Mouse (Mus musculus) T-helper 1 cell (primary cell): Measurements from ENCODE around the gene Tm4sf19.
"Not testable (repeated sequence)": the region's sequence is repeated elsewhere in the genome, so short reads cannot be mapped to it uniquely, and the experiment has no call there.

Source experiments
- in situ Hi-C: fragments of 300-600 bp; cut with MboI, MseI; formaldehyde crosslinking; loops from one replicate; pipeline ENCODE4 v1.15.1; 2025; ENCODE audit warnings: high pct_unique_total_duplicates

The Tm4sf19 gene

DNA sequence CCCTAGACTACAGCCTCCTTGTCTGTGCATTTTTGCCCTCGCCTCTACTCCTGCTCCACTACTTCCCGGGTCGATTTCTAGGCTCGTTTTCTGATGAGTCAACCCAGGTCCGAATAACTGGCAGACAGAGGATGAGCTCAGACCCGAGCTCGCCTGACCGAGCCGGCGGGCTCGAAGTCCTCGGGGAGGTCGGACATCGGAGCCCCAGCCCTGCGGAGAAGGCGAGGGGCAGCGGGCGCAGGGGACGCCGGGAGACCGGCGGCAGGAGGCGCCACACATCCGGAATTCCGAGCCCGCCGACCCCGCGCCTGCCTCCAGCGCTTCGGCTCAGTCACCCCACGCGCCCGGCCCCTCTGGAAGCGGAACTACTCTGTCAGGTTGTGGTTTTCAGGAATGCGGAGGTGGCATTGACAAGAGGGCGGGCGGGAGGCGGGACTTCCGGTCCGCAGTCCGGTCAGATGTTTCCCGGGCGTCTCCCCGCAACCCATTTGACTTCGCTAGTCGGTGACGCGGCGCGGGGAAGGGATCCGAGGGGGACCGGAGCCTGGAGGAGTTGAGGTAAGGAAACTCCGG lies 30.3 kb downstream of the Tm4sf19 start, which contains the start of gene Pcyt1a:
Gene Pcyt1a, plus strand, starts transcription at position 448 of the 573 bp plus-strand sequence.
- in situ Hi-C loops: no loop called here

DNA sequence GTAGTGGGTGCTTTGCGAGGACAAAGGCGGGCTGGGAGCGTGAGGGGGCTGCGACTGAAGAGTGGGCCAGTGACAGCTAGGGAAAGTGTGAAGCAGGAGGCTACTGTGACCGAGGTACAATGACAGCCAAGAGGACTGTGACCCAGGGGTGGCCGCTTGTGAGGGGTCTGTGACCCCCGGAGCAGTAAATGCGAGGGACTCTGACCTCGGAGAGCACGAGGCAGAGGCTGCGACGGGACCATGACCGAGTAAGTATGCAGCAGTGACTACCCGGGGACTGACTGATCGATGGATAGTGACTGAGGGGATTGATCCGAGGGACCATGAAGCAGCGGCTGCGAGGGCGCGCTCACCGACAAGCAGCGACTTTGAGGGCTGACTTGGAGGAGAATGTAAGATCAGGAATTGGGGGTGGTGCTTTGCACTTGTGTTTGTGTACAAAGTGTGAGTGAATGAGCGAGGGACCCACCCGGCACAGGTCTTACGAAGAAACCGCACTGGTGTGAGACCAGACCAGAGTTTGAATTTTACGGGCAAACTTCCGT lies 30.8 kb downstream of the Tm4sf19 start:
- in situ Hi-C loops: no loop called here

- in situ Hi-C loops: no loop called here
Measured at GRCm38 (mm10) chr16:32431926-32432325, 31.6 kb downstream of the Tm4sf19 start.

DNA sequence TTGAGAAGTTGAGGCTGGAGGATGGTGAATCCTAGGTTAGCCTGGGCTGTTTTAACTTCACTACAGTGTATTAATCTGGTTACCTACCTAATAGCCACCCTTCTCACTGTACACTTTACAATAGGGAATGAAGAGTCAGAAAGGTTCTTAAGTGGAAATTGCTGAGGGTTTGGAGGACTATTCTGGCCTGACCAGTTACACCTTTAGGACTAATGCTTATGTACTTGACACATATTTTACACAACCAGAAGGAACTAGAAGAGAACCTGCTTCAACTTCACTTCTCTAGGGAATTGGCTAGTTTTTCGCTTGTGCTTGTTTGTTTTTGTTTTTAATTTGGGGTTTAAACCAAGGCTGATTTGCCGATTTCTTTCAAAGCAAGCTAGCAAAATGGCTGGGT lies 32.8 kb downstream of the Tm4sf19 start:
- in situ Hi-C loops: no loop called here

GRCm38 (mm10) chr16:32434066-32434465 lies 33.8 kb downstream of the Tm4sf19 start:
- in situ Hi-C loops: no loop called here

GRCm38 (mm10) chr16:32434691-32435090 lies 34.4 kb downstream of the Tm4sf19 start:
- in situ Hi-C loops: no loop called here

GRCm38 (mm10) chr16:32436657-32437056 lies 36.4 kb downstream of the Tm4sf19 start:
- in situ Hi-C loops: no loop called here

DNA sequence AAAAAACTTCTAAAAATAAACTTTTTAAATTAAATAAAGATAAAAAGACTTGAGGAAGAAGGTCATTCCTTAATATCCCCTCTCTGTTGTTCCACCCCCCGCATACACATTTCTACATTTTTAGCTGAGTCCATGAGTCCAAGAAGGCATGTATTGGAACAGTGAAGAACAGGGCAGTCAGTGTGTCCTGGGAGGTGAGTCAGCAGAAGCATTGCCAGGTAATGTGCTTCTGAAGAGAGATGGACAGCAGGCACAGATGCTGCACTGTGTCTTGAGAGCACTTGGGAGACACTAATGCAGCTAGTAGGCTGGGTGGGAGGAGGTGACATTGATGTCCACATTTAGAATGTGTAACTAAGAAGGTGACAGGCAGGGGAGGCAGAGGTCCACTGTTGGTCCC lies 37.0 kb downstream of the Tm4sf19 start:
- in situ Hi-C loops: no loop called here

- in situ Hi-C loops: no loop called here
Measured at GRCm38 (mm10) chr16:32441432-32441831, 41.1 kb downstream of the Tm4sf19 start.

DNA sequence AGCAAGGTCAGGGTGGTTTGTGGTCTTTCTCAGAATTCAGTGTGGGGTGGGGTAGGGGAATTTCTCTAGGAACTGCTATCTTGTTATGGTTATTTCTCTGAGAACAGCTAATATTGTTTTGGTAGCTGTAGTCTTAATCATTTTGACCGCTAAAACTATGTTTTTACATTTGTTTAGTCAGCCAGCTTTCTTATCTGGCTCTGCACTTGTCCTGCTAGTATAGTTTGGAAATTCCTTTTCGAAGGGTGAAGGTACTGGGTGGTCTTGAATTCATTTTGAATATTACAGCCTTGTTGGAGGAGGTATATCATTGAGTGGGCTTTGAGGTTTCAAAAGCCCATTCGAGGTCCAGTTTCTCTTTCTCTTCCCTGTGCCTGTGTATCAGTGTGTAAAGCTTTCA lies 44.3 kb downstream of the Tm4sf19 start:
- in situ Hi-C loops: not testable (repeated sequence)

DNA sequence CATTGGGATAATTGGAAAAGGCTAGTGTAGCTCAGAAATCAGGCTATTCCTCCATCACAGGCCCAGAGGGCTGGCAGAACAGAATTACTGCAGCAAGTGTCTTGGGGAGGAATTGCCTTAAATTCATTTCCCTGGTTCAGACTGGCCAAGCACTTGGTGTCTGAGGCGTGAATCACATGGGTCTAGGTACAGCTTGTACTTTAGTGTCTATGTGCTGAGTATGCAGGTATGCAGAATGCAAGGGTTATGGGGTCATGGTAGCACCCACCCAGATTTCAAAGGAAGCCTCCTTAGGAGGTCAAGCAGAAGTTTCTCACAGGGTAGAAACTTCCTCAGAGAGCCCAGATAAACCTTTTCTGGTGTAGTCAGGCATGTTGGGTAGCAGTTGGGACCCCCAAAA lies 45.3 kb downstream of the Tm4sf19 start:
- in situ Hi-C loops: no loop called here

DNA sequence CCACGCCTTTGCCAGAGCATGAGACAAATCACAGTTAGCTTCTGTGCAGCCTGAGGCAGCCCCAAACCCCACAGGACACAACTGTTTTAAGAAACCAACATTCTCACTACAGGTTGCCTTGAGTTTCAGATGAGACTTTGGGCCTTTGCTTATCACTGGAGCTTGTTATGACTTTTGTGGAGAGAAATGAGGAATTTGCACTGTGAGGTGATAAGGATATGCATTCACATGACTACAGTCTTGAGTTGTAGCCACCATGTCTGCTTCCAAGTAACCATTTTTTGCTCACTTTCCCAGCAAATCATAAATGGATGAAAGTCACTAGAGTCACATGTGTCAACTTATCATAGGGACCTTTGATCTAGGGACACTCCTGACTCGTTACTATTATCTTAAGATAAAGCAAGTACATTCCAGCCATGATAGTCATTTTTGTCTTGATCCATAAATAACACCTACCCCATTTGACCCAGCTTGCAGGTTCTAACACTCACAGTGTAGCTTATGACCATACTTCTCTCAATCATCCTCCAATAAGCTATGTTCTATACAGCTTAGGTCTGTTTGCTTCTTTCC lies 46.3 kb downstream of the Tm4sf19 start:
- in situ Hi-C loops: no loop called here

- in situ Hi-C loops: no loop called here
Measured at GRCm38 (mm10) chr16:32449665-32450064, 49.4 kb downstream of the Tm4sf19 start.

GRCm38 (mm10) chr16:32450133-32450532 lies 49.8 kb downstream of the Tm4sf19 start:
- in situ Hi-C loops: no loop called here

GRCm38 (mm10) chr16:32453102-32453501 lies 52.8 kb downstream of the Tm4sf19 start:
- in situ Hi-C loops: no loop called here

DNA sequence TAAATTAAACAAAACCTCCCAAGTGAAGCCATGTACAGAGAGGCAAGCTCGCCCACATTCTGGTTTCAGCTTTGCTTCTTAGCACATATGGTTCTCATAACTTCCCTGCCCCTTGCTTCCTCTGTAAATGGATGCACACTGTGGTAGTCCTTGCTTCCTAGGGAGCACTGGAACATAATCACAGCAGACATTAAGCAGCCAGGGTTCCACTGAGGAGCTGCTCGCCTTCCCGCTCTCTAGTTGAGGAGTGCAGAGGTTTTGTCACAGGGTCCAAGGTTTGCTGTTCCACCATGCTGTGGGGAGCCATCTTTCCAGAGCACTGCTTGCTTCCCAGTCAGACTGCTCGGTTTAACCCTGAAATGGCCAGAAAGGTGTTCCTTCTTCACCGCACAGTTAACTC lies 54.3 kb downstream of the Tm4sf19 start:
- in situ Hi-C loops: no loop called here

GRCm38 (mm10) chr16:32456086-32456485 lies 55.8 kb downstream of the Tm4sf19 start:
- in situ Hi-C loops: no loop called here

- in situ Hi-C loops: no loop called here
Measured at GRCm38 (mm10) chr16:32456761-32457160, 56.5 kb downstream of the Tm4sf19 start.
